Mouse (Mus musculus) kidney, adult 9 months (tissue): ENCODE data around the gene Acss3.

ENCODE experiments used
- DNase-seq: peaks from one replicate; pipeline ENCODE4 v3.0.0; 2022

Gene Acss3

GRCm38 (mm10) chr10:106998052-106998625 lies 125.3 kb downstream of the Acss3 start:
- no peak for DNase-seq

GRCm38 (mm10) chr10:106989478-106989877 lies 134.0 kb downstream of the Acss3 start:
- DNase-seq: peak; percentile 49

GRCm38 (mm10) chr10:106975193-106976141 lies 148.0 kb downstream of the Acss3 start:
- no peak for DNase-seq

DNA sequence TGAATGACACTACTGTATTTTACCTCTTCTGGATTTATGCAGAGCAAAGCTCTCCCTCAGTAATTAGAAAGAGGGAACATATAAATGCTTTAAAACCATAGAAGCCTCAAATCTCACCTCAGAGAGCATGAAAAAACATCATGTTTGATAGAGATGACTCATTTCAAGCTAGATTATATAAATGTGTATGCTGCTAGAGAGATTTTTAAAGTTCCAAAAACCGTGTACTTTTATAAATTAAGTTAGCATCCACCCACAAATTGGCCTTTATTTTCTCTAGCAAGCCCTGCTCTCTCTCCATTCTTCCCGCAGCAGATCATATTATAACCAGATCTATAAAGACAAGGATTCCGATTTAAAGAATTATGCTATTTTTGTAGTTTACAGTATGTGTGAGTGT lies 164.4 kb downstream of the Acss3 start:
- DNase-seq: no peak

GRCm38 (mm10) chr10:106941380-106941779 lies 182.1 kb downstream of the Acss3 start:
- peak; percentile 19 for DNase-seq

- no peak for DNase-seq
These were observed 184.0 kb downstream of the Acss3 start for GRCm38 (mm10) chr10:106939441-106939840.

DNA sequence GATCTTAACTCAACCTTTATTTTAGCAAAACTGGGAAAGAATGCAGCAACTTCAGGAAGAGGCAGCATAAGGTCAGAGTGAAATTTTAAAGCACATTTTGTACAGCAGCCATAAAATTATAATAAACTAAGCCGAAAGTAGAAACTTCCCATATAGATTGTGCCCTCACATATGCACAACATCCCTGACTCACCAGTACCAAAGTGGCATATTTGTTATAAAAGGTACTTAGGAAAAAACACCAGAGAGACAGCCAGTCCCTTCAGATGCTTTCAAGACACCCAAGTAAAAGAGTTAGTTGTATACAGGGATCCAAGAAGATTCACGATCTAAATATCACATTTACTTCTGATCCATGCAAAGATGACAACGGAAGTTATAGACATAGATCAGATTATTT lies 184.6 kb downstream of the Acss3 start:
- DNase-seq: no peak

DNA sequence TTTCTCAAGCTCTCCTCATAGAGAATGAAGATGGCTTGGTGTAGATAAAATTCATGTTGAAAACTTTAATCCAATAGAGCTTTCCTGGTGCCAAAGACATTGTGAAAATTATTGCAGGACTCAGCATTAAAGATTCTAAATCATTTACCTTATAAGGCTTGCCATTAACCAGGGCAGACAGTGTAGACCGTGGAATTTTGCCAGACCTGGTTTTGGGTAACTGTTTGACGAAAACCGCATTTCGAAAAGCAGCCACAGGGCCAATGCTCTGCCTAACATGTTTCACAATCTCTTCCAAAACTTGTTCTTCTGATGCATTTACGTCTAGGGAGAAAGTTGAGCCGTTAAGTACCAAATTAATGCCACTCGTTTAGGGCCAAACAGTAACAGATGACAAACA lies 186.5 kb downstream of the Acss3 start:
- peak; percentile 75 for DNase-seq

- DNase-seq: peak; percentile 54
These were observed 190.8 kb downstream of the Acss3 start for GRCm38 (mm10) chr10:106932571-106933073.

DNA sequence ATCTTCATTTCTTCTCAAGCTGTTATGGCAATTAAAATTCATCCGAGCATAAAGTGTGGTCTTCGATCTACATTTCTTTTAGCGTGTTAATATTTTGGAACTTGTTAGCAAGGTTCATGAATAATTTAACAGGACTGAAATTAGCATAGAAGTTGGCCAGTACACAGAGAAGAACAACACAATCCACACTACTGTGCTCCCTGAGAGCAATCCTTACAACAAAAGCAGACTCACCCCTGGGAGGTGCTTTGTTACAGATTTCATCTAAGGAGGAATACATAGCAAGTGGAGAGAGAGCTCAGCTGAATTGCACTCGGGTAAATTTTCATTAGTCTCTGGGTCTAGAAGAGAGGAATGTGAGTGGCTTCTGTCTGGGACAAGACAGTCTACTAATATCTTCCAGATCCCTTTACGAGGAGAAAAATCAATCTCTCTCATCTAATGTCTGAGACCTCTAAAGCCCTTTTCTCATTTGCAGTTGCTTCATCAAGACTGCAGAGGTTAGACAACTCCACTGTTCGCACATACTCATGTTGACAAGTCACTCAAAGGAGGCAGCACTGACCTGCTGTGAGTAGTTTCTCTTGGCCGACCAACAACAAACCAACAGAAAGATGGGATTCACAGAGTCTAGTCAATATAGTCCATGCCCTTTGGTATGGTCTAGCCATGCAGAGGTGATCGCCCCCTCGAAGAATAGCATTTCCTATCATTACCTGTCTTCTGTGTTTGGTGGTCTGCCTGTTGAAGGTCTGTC lies 194.7 kb downstream of the Acss3 start:
- DNase-seq: no peak

GRCm38 (mm10) chr10:106924798-106925197 lies 198.7 kb downstream of the Acss3 start:
- no peak for DNase-seq

DNA sequence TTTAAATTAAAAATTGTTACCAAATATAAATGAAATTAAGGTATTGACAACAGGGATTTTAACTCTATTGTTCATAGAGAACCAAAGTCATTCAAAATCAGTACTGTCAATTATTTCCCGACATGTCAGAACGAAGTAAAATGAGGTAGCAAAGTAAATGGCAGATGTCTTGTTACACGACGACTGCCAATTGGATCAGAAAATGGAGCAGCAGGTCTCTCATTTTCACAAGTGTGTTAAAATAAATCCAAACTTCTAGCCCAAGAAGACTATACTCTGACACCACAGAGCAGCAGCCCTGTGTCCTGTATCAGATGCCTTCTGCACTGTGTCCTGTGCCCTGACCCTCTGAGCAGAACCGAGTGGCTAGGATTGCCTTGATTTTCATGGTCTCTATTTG lies 199.1 kb downstream of the Acss3 start:
- DNase-seq: no peak

DNA sequence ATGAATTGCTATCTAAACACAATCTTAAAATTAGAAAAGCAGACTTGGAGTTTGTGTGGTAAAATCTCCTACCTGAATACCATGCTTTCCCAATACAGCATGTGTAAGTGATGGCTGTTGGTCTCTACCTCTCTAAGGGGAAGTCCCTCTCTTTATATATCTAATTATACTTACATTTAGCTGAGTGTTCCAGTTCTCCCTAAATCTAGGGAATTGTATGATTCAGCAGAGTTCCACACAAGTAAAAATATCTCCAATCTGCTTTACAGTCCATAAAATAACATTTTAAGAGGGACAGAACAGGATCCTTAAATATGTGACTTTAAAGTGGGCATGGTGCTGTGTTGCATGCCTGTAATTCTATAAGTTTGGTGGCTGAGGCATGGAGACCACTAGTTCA lies 208.6 kb downstream of the Acss3 start:
- DNase-seq: no peak

- no peak for DNase-seq
These were observed 209.2 kb downstream of the Acss3 start for GRCm38 (mm10) chr10:106914275-106914674.

- no peak for DNase-seq
These were observed 210.4 kb downstream of the Acss3 start for GRCm38 (mm10) chr10:106913032-106913431.

DNA sequence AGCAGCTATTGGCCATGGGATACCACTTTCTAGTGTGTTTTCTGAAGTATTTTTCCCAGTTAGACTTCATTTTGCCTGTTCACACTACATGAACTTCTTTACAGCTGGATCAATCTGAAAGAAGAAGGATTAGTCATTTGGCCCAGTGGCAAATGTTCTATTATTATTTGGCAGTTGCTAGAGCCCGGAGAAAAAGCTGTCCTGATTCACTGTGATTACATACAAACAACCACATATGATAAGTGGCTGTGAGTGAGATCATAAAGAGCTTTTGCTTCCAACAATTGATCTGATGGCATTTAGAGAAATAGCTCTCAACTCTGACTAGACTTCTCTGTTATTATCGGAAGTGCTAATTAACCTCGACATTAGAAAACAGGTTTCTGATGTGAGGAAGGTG lies 213.4 kb downstream of the Acss3 start:
- no peak for DNase-seq

DNA sequence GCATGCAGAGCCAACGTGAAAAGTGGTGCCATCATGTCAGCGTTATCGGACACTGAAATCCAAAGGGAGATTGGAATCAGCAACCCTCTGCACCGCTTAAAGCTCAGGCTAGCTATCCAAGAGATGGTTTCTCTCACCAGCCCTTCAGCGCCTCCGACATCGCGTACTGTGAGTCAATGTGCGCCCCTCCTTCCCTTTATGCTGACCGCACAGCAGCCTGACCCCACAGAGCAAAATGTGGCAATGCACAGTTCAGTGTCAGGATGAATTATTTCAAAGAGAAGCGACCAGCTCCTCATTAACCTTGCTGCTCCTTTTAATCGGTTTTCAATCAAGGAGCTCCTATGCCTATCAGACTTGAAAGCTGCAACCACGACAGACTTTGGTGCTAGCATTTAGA lies 227.1 kb downstream of the Acss3 start:
- no peak for DNase-seq
